Mouse (Mus musculus) brain, embryonic 14.5 days (tissue): Measurements from ENCODE around the gene Eps8.

Experiments
- CTCF ChIP-seq: fragments of 200-500 bp; IDR thresholded peaks from 2 replicates; pipeline ENCODE4 v1.5.1; 2012; ENCODE audit warnings: inconsistent platforms, mild to moderate bottlenecking, moderate library complexity, borderline replicate concordance; ENCODE audit not compliant: insufficient read depth, insufficient read length; ENCODE audit errors: extremely low read depth
- POLR2A ChIP-seq: fragments of 200-500 bp; IDR thresholded peaks from 2 replicates; pipeline ENCODE4 v1.6.1; 2012; ENCODE audit warnings: mild to moderate bottlenecking, inconsistent platforms, borderline replicate concordance; ENCODE audit not compliant: poor library complexity, insufficient read depth, insufficient read length, severe bottlenecking; ENCODE audit errors: extremely low read depth

- TF ChIP-seq POLR2A = no peak
- no peak for TF ChIP-seq CTCF
Measured at GRCm38 (mm10) chr6:137490115-137490514, 164.6 kb downstream of the Eps8 start.
